Mouse (Mus musculus) MEL (cell line): ENCODE measurements around the gene Mosmo.

Experiments
- CTCF ChIP-seq, 3 experiments: IDR thresholded peaks in 2 of 3; conservative IDR thresholded peaks in 1 of 3; 2 replicates each; pipeline ENCODE4 v1.5.1; 2011 to 2012; ENCODE audit warnings: low read length in 3 of 3, low read depth in 2 of 3, mild to moderate bottlenecking in 2 of 3, improper control_type of control experiment in 1 of 3, inconsistent platforms in 1 of 3, mixed read lengths in 1 of 3, moderate library complexity in 1 of 3; ENCODE audit not compliant: control insufficient read depth in 1 of 3, insufficient read depth in 1 of 3, poor library complexity in 1 of 3, severe bottlenecking in 1 of 3
- KAT2A ChIP-seq: conservative IDR thresholded peaks from 2 replicates; pipeline ENCODE4 v1.6.1; 2012; ENCODE audit warnings: low read depth, low read length, improper control_type of control experiment, inconsistent platforms
- MYC ChIP-seq: IDR thresholded peaks from 2 replicates; pipeline ENCODE4 v1.6.1; 2011; ENCODE audit warnings: low read depth, mild to moderate bottlenecking, low read length, improper control_type of control experiment, moderate library complexity
- POLR2A ChIP-seq, 2 experiments: IDR thresholded peaks; 2 replicates each; pipeline ENCODE4 v1.6.1; 2011 to 2012; ENCODE audit warnings: low read length in 2 of 2, mild to moderate bottlenecking in 2 of 2, control low read depth in 1 of 2, improper control_type of control experiment in 1 of 2, low read depth in 1 of 2, moderate library complexity in 1 of 2; ENCODE audit not compliant: control insufficient read depth in 1 of 2, insufficient read depth in 1 of 2, poor library complexity in 1 of 2
- POLR2AphosphoS2 ChIP-seq: IDR thresholded peaks from 2 replicates; pipeline ENCODE4 v1.6.1; 2011; ENCODE audit warnings: low read length, improper control_type of control experiment
- ZC3H11A ChIP-seq: IDR thresholded peaks from 2 replicates; pipeline ENCODE4 v1.6.1; 2012; ENCODE audit warnings: low read depth, mild to moderate bottlenecking, inconsistent platforms, low read length, improper control_type of control experiment

- TF ChIP-seq POLR2AphosphoS2, result no peak
- TF ChIP-seq POLR2A (IDR thresholded peaks at IDR 0.05; ENCODE audit: control insufficient read depth in 1 of 2, insufficient read depth in 1 of 2, low read depth in 1 of 2, low read length in 2 of 2, poor library complexity in 1 of 2), result no peak
- no peak for TF ChIP-seq CTCF (IDR thresholded peaks at IDR 0.05 in 2 of 3, conservative IDR thresholded peaks at IDR 0.05 in 1 of 3; ENCODE audit: control insufficient read depth in 1 of 3, insufficient read depth in 1 of 3, low read depth in 2 of 3, low read length in 3 of 3, poor library complexity in 1 of 3, severe bottlenecking in 1 of 3)
- no peak for TF ChIP-seq KAT2A
- TF ChIP-seq MYC, result no peak
- TF ChIP-seq ZC3H11A, result no peak
Measured at GRCm38 (mm10) chr7:120696331-120696730, 18.9 kb downstream of the Mosmo start.
